Mouse (Mus musculus) midbrain, embryonic 13.5 days (tissue): ENCODE data around the gene Mob3b. TPM values are rescaled to one million over a fixed set of nuclear protein-coding genes. Genes with fewer than 3 reads are reported as not detected.

Source experiments
- ATAC-seq: fragments of 200-750 bp; cut with Nextera tagmentation; 2 replicates; pipeline ENCODE4 v1.8.0; 2017; ENCODE audit warnings: mild to moderate bottlenecking, moderate TSS enrichment, moderate library complexity
- H3K27ac ChIP-seq: fragments of 300-500 bp; sonication (generic); 2 replicates; pipeline ENCODE4 v1.5.1; 2015; ENCODE audit warnings: inconsistent platforms, mild to moderate bottlenecking, moderate library complexity
- H3K27me3 ChIP-seq: fragments of 300-500 bp; sonication (generic); 2 replicates; pipeline ENCODE4 v1.6.1; 2015; ENCODE audit warnings: mild to moderate bottlenecking, inconsistent platforms
- H3K36me3 ChIP-seq: fragments of 300-500 bp; sonication (generic); 2 replicates; pipeline ENCODE4 v1.6.1; 2015; ENCODE audit warnings: mild to moderate bottlenecking, inconsistent platforms
- H3K4me1 ChIP-seq: fragments of 300-500 bp; sonication (generic); replicated peaks from 2 replicates; pipeline ENCODE4 v1.6.1; 2015; ENCODE audit warnings: inconsistent platforms
- H3K4me2 ChIP-seq: fragments of 300-500 bp; sonication (generic); replicated peaks from 2 replicates; pipeline ENCODE4 v1.6.1; 2015; ENCODE audit warnings: moderate library complexity, mild to moderate bottlenecking, inconsistent platforms
- H3K4me3 ChIP-seq: fragments of 300-500 bp; sonication (generic); replicated peaks from 2 replicates; pipeline ENCODE4 v1.5.1; 2015; ENCODE audit warnings: mild to moderate bottlenecking, inconsistent platforms
- H3K9ac ChIP-seq: fragments of 300-500 bp; sonication (generic); replicated peaks from 2 replicates; pipeline ENCODE4 v1.6.1; 2015; ENCODE audit warnings: mild to moderate bottlenecking, inconsistent platforms
- H3K9me3 ChIP-seq: fragments of 300-500 bp; sonication (generic); 2 replicates; pipeline ENCODE4 v1.6.1; 2016; ENCODE audit warnings: mild to moderate bottlenecking, inconsistent platforms
- WGBS: fragments of 180-500 bp; shearing (Covaris S2); methylation state at CpG from one replicate; pipeline ENCODE4 v1.1.7; 2015; 5-methylcytosine and 5-hydroxymethylcytosine counted together
- polyA plus RNA-seq: library from polyadenylated mRNA; unstranded; fragments of >200 nt; fragmentation: Nextera tagmentation; extraction: Ambion mirVana; gene quantifications from 2 replicates; pipeline ENCODE4 v1.2.1, GENCODE M21; 2015

Mob3b gene
- polyA plus RNA-seq, 1 experiment from 2014 or later, result 14.9 TPM

DNA sequence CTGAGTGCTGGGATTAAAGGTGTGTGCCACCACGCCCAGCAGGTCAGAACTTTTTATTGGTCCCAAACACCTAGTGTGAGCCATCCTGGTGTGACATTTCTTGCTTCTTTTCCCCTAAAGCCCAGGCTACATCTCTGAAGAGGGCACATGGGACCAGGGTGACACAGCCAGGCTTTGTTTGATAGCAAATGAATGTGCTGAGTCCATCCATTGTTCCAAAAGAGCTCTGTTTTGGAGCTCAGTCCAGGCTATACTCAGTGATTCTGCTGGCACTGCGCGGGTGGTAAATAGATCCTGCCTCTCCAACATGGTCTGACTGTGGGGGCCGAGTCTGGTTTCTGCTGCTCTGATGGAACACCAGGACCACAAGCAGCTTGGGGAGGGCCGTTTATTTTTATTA lies 10.6 kb upstream of the Mob3b start:
- Histone ChIP-seq H3K4me2 (no peak overlapping the region), H3K27me3 (no peaks in the 10 kb centered on the region), H3K36me3 (no peaks in the 10 kb centered on the region), H3K27ac (no peak overlapping the region), H3K9me3 (no peaks in the 10 kb centered on the region), H3K4me3 (no peak overlapping the region), H3K9ac (no peak overlapping the region), H3K4me1 (no peaks in the 10 kb centered on the region)
- no peak for ATAC-seq
- 83% methylated on average over 5 of the region's 5 CpGs for WGBS

DNA sequence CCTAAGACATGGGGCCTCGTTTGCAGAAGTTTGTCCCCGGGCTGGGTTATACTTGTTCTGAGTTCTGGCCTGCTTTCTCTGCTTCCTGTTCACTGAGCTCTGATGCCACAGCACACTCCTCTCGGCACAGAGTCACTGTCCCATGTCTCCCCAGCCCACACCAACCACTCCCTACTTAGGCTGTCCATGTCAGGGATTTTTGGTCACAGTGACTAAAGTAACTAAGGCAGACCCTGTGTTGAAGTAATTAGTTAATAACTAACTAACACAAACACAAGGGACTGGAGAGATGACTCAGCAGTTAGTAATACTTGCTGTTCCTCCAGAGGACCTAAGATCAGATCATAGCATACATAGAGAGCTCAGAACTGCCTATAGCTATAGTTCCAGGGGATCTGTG lies 8.7 kb upstream of the Mob3b start:
- no peaks in the 10 kb centered on the region for H3K36me3 ChIP-seq
- no peaks in the 10 kb centered on the region for H3K4me1 ChIP-seq
- ATAC-seq, result no peak
- H3K9me3 ChIP-seq, result no peaks in the 10 kb centered on the region
- no peak overlapping the region for H3K4me2 ChIP-seq
- no peak overlapping the region for H3K27ac ChIP-seq
- no peak overlapping the region for H3K9ac ChIP-seq
- no peak overlapping the region for H3K4me3 ChIP-seq
- 88% methylated on average over 3 of the region's 3 CpGs for WGBS
- no peaks in the 10 kb centered on the region for H3K27me3 ChIP-seq

DNA sequence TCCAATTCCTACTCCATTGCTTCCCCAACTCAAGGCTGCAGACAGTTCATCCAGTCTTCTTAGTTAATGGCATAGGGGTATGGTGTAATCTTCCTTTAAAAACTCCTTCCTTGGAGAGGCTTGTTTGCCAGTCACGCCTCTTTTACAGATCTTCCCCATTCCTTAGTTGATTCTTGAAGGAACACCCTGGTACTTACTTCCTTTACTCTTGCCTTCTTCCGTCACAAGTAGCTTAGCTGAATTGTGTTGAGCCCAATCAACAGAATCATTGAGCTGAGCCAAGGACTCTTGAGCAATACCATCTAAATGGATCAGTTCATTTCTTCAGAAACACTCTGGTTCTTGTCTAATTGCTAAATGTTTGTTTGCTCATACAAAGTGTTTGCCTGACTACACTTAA lies 8.0 kb upstream of the Mob3b start:
- Histone ChIP-seq H3K4me3 (no peak overlapping the region), H3K4me2 (no peak overlapping the region), H3K9me3 (no peaks in the 10 kb centered on the region), H3K27me3 (no peaks in the 10 kb centered on the region), H3K4me1 (no peaks in the 10 kb centered on the region), H3K9ac (no peak overlapping the region), H3K27ac (no peak overlapping the region), H3K36me3 (no peaks in the 10 kb centered on the region)
- no peak for ATAC-seq
- WGBS, result 88% methylated on average over 2 of the region's 2 CpGs

DNA sequence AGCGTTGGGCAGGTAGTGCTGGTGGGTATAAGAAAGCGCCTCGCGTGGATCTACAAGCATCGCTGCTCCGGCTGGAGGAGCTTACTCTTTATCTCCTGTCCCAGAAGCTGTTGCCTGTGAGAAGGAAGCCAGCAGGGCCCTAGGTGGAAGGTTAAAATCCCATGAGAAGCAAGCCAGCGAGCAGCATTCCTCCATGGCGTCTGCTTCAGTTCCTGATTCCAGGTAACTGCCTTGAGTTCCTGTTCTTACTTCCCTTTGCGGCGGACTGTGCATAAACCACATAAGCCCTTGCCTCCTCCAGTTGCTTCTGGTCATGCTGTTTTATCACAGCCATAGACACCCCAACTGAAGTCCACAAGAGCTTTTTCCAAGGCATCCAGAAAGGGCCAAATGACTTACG lies 531 bp upstream of the Mob3b start:
- WGBS, result 70% methylated on average over 11 of the region's 11 CpGs
- peaks cover 16% of the 10 kb centered on the region for H3K4me1 ChIP-seq
- H3K9ac ChIP-seq, result no peak overlapping the region
- no peaks in the 10 kb centered on the region for H3K36me3 ChIP-seq
- no peak overlapping the region for H3K4me3 ChIP-seq
- no peak overlapping the region for H3K27ac ChIP-seq
- no peaks in the 10 kb centered on the region for H3K27me3 ChIP-seq
- H3K9me3 ChIP-seq, result no peaks in the 10 kb centered on the region
- ATAC-seq, result no peak
- H3K4me2 ChIP-seq, result no peak overlapping the region

DNA sequence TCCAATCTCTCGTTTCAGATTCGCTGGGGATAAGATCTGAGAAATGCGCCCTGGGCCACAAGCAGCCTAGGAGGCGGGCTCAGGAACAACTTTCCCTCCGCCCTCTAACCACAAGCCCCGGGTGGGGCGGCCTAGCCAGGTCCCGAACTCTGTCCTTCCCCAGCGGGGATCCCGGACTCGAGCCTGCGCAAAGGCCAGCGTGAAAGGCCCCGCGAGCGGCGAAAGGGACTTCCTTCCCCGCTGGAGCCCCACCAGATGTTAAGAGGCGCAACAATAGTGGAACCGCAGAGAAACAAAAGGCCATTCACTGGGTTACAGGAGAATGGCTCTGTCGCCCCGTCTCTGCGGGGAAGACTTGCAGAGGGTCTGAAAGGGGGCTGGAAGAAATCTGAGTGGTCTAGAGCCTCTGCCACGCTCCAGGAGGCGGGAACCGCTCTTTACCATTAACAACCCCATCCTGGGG lies 1.1 kb downstream of the Mob3b start:
- Histone ChIP-seq H3K27ac (peak overlapping the region; percentile 57; the same call in 1 of the 2 replicates), H3K27me3 (no peaks in the 10 kb centered on the region), H3K4me2 (peak overlapping the region; percentile 92), H3K9ac (peak overlapping the region; percentile 79), H3K36me3 (no peaks in the 10 kb centered on the region), H3K4me3 (peak overlapping the region; percentile 60), H3K4me1 (peaks cover 16% of the 10 kb centered on the region), H3K9me3 (no peaks in the 10 kb centered on the region)
- ATAC-seq, result peak; percentile 84
- under 1% methylated on average over 26 of the region's 26 CpGs for WGBS

DNA sequence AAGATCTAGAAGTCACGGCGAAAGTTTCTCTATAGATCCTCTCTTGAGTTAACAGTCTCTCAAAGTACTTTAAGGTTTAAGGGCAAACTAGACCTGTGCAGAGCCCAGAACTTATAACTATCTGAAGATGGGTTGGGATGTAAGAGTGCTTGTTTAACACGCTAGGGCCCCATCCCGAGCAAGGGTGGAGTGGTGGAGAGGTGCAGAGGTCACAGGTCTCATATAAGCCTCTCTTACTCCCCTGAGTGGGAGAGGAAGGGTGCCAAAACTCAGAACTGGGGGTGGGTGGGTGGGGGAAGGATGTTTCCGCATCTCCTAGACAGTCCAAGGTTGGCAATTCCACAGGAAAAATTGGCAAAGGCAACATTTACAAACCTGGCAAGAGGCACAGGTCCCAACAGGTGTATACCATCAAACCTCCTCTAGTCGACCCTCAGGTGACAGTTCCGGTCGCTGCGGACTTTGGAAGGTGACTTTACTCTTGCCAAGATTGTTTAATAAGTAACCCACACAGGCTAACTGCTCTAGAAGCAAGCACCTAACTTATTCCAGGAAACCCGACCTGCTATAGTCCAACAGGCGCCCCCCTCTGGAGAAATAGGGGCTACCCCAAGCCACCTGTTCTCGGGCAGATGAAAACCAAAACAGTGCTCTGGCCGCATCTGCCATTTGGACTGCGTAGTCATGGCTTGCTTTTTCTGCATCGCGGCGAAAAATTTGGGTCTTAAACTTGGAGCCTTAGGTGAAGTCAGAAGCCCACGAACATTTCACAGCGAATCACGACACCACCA lies 2.0 kb downstream of the Mob3b start:
- no peaks in the 10 kb centered on the region for H3K36me3 ChIP-seq
- H3K4me1 ChIP-seq, result peaks cover 16% of the 10 kb centered on the region
- 24% methylated on average over 20 of the region's 20 CpGs for WGBS
- H3K4me2 ChIP-seq, result peak overlapping the region; percentile 92
- H3K4me3 ChIP-seq, result peak overlapping the region; percentile 60
- ATAC-seq, result no peak
- peak overlapping the region; percentile 57; the same call in 1 of the 2 replicates for H3K27ac ChIP-seq
- no peaks in the 10 kb centered on the region for H3K9me3 ChIP-seq
- H3K27me3 ChIP-seq, result no peaks in the 10 kb centered on the region
- no peak overlapping the region; the same call in 1 of the 2 replicates for H3K9ac ChIP-seq

DNA sequence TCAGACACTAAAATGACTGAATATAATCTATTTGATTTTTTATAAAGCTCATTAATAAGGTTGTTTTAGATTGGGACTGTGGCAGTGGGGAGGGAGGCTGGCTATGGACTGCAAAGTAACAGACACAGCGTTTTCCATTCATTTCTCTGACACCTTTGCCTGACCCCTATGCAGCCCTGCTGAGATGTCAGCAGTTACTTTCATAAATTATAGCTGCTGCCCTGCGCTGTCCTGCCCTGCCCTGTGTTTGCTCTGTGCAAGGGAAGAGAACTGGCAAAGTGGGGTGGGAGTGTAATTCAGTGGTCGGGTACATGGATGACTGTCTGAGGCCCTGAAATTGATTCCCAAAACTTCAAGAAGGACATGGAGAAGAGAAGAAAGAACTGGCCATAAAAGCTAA lies 3.2 kb downstream of the Mob3b start:
- no peaks in the 10 kb centered on the region for H3K27me3 ChIP-seq
- no peak overlapping the region for H3K4me2 ChIP-seq
- no peaks in the 10 kb centered on the region for H3K36me3 ChIP-seq
- H3K9ac ChIP-seq, result no peak overlapping the region
- ATAC-seq, result no peak
- WGBS, result 37% methylated on average over 3 of the region's 3 CpGs
- no peak overlapping the region for H3K4me3 ChIP-seq
- no peak overlapping the region for H3K27ac ChIP-seq
- peaks cover 16% of the 10 kb centered on the region for H3K4me1 ChIP-seq
- no peaks in the 10 kb centered on the region for H3K9me3 ChIP-seq

DNA sequence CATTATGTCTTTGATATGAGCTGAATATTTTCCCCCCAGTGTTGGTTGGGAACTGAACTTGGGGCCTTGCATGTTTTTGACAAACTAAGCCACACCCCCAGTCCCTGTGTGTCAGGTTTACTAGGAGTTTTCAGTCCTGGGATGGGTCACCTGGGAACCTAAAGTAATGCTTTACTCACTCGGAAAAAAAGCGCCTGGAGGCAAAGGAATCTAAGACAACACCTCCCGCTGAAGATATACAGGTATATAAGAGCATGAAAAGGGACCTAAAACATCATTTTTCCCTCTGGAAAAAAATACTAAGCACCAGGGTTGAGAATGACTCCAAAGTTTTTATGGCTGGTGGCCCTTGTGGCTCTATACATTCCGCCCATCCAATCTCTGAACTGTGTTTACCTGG lies 5.5 kb downstream of the Mob3b start, which contains the start of gene Ifnk:
Ifnk (plus strand) TSS at position 301 of the 400 bp plus-strand sequence.
- no peaks in the 10 kb centered on the region for H3K27me3 ChIP-seq
- H3K4me2 ChIP-seq, result no peak within 1 kb of the TSS
- no peak for ATAC-seq
- no peak within 1 kb of the TSS for H3K27ac ChIP-seq
- peaks cover 15% of the 10 kb centered on the region for H3K4me1 ChIP-seq
- no peak within 1 kb of the TSS for H3K9ac ChIP-seq
- H3K4me3 ChIP-seq, result no peak within 1 kb of the TSS
- no peaks in the 10 kb centered on the region for H3K36me3 ChIP-seq
- WGBS, result 88% methylated on average over 4 of the region's 4 CpGs
- no peaks in the 10 kb centered on the region for H3K9me3 ChIP-seq

DNA sequence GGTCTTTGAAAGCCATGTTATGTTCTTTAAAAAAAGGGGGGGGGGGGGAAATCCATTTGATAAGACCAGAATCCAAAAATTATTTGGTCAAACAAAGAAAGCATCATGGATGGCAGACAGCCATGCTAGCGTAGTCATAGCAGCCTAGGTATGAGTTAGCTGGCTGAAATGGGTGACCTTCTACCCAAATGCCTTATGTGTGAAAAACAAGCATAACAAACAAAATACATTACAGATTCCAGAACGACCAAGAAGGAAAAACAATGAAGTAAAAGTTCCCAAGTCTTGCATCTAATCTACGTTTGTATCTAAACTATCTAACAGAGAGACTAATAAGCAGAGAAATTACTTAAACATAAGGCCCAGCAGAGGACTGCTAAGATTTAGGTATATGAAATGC lies 6.6 kb downstream of the Mob3b start:
- WGBS, result 87% methylated on average over 3 of the region's 3 CpGs
- Histone ChIP-seq H3K4me3 (no peak overlapping the region), H3K27ac (no peak overlapping the region), H3K9me3 (no peaks in the 10 kb centered on the region), H3K9ac (no peak overlapping the region), H3K36me3 (no peaks in the 10 kb centered on the region), H3K4me1 (peaks cover 4% of the 10 kb centered on the region), H3K27me3 (no peaks in the 10 kb centered on the region), H3K4me2 (no peak overlapping the region)
- no peak for ATAC-seq

DNA sequence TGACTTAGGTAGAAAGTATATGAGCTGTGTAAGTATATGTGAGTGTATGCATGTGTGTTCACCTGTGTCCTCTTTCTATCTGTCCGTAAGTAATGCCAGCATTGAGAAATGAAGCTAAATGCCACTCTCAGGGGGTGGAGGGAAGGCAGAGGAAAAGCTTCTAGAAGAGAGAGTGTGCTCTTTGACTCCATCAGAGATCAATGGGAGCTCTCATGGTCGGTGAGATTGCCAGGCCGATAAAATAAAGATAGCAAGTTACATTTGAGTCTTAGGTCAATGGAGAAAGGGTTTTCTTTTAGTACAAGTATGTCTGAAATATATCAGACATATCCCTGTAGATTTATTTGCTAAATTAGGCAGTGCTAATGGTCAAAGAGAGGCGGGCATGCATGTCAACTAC lies 9.0 kb downstream of the Mob3b start:
- Histone ChIP-seq H3K9ac (no peak overlapping the region), H3K4me3 (no peak overlapping the region), H3K27ac (no peak overlapping the region), H3K4me1 (no peaks in the 10 kb centered on the region), H3K36me3 (no peaks in the 10 kb centered on the region), H3K4me2 (no peak overlapping the region), H3K9me3 (no peaks in the 10 kb centered on the region), H3K27me3 (no peaks in the 10 kb centered on the region)
- 96% methylated on average over 4 of the region's 4 CpGs for WGBS
- no peak for ATAC-seq

DNA sequence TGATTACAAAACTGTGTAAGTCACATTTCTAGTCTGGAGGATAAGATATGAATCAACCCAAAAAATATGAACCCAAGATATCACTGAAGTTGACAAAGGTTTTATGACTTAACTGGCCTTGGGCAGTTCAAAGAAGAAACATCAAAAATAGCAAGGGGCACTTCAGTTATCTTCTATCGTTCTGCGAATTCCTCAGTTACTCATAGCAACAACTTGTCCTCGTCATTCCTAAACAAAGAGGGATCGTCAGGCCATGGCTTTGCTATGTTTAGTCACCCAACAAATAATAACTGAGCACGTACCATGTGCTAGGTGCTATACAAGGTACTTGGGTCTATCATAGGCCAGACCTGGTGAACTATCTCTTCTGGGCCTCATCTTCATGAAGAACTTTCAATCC lies 10.7 kb downstream of the Mob3b start:
- Histone ChIP-seq H3K27ac (no peak overlapping the region), H3K36me3 (no peaks in the 10 kb centered on the region), H3K27me3 (no peaks in the 10 kb centered on the region), H3K4me1 (no peaks in the 10 kb centered on the region), H3K4me3 (no peak overlapping the region), H3K4me2 (no peak overlapping the region), H3K9ac (no peak overlapping the region), H3K9me3 (no peaks in the 10 kb centered on the region)
- whole genome bisulfite sequencing, result 94% methylated on average over 5 of the region's 5 CpGs
- ATAC-seq, result no peak

DNA sequence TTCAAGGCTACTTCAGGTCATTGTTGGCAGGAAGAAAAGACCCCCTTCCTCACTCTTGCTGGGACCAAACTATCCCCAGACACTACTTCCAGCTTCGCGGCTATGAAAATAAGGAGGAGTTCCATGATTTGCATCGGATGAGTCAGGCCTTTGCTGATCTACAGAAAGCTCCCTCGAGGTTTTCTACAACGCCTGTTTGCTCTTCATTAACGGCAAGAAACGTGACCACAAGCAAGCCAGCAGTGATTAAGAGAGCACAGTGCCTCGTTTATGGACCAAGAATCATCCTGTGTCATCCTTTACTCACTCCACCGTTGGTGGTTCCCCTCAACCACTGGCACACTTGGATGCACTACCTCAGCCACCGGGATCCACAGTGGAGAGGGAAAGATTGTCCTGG lies 11.6 kb downstream of the Mob3b start:
- WGBS, result 83% methylated on average over 10 of the region's 10 CpGs
- no peaks in the 10 kb centered on the region for H3K4me1 ChIP-seq
- H3K4me3 ChIP-seq, result no peak overlapping the region
- no peak overlapping the region for H3K4me2 ChIP-seq
- H3K9me3 ChIP-seq, result no peaks in the 10 kb centered on the region
- H3K36me3 ChIP-seq, result no peaks in the 10 kb centered on the region
- no peak for ATAC-seq
- H3K27me3 ChIP-seq, result no peaks in the 10 kb centered on the region
- H3K9ac ChIP-seq, result no peak overlapping the region
- no peak overlapping the region for H3K27ac ChIP-seq
